Mouse (Mus musculus) limb, embryonic 10.5 days (tissue): Measurements from ENCODE around the gene Ccnl2. TPM values are rescaled to one million over a fixed set of nuclear protein-coding genes. Genes with fewer than 3 reads are reported as not detected.

ENCODE experiments used
- DNase-seq: peaks from one replicate; pipeline ENCODE4 v3.0.0-alpha.2; 2017; ENCODE audit warnings: low spot score
- H3K27ac ChIP-seq: fragments of 300-500 bp; sonication (generic); 2 replicates; pipeline ENCODE4 v1.5.1; 2016; ENCODE audit warnings: mild to moderate bottlenecking
- H3K27me3 ChIP-seq: fragments of 300-500 bp; sonication (generic); 2 replicates; pipeline ENCODE4 v1.6.1; 2016; ENCODE audit warnings: low read depth, mild to moderate bottlenecking; ENCODE audit not compliant: poor library complexity, severe bottlenecking
- H3K36me3 ChIP-seq: fragments of 300-500 bp; sonication (generic); 2 replicates; pipeline ENCODE4 v1.6.1; 2016; ENCODE audit warnings: mild to moderate bottlenecking, moderate library complexity
- H3K4me1 ChIP-seq: fragments of 300-500 bp; sonication (generic); 2 replicates; pipeline ENCODE4 v1.6.1; 2016
- H3K4me3 ChIP-seq: fragments of 300-500 bp; sonication (generic); 2 replicates; pipeline ENCODE4 v1.5.1; 2016; ENCODE audit warnings: mild to moderate bottlenecking, moderate library complexity
- H3K9me3 ChIP-seq: fragments of 300-500 bp; sonication (generic); replicated peaks from 2 replicates; pipeline ENCODE4 v1.6.1; 2016; ENCODE audit warnings: mild to moderate bottlenecking
- WGBS: fragments of 180-500 bp; shearing (Covaris S2); methylation state at CpG from one replicate; pipeline ENCODE4 v1.1.7; 2016; 5-methylcytosine and 5-hydroxymethylcytosine counted together
- polyA plus RNA-seq: library from polyadenylated mRNA; unstranded; fragments of >200 nt; fragmentation: Nextera tagmentation; extraction: Ambion mirVana; gene quantifications from 2 replicates; pipeline ENCODE4 v1.2.1, GENCODE M21; 2016

Gene Ccnl2
- polyA plus RNA-seq, 1 experiment from 2014 or later, result 196 TPM

- peak; percentile 67 for DNase-seq
- peaks cover 15% of the 10 kb centered on the region for H3K36me3 ChIP-seq
- H3K27ac ChIP-seq, result peak overlapping the region; percentile 89
- 0 out of 2 replicates have a peak, but pooled peaks cover under 1% of the 10 kb centered on the region for H3K27me3 ChIP-seq
- 2% methylated on average over 69 of the region's 69 CpGs for WGBS
- peak overlapping the region; percentile 82 for H3K4me3 ChIP-seq
- H3K4me1 ChIP-seq, result peaks cover 24% of the 10 kb centered on the region
- no peaks in the 10 kb centered on the region for H3K9me3 ChIP-seq
Measured at GRCm38 (mm10) chr4:155847591-155848352, 35.5 kb downstream of the Ccnl2 start.

DNA sequence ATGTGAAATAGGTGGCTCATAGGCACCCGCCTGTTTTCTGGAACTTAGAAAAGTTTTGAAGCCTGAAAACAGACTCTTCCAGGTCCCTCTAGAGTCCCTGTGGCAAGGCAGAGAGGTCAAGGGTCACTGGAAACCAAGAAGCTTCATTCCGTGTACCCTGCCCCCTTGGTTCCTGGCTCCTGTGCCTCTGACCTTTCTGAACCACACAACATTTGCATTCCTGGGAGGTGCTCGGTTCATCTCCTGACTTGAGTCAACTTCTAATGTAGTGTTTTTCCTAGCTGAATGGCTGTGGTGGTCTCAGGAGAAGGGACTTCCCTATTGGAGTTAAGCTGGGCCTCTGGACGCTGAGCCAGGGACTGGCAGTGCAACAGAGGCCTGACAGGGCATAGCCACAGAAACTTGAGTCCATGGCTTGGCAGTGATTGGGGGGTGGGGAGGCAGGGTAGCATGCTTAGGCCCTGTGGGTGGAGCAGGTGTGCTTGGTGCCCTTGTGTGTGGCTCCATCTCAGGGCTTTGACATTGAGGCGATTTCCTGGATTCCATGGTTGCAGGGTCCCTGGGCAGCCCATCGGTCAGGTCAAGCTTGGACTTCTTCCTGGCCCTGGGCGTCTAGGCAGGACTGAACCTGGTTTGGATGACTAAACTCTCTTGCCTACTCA lies 36.3 kb downstream of the Ccnl2 start:
- Histone ChIP-seq H3K4me1 (peaks cover 24% of the 10 kb centered on the region), H3K36me3 (peaks cover 14% of the 10 kb centered on the region), H3K4me3 (peak overlapping the region; percentile 82), H3K27ac (no peak overlapping the region), H3K27me3 (no peaks in the 10 kb centered on the region), H3K9me3 (no peaks in the 10 kb centered on the region)
- WGBS, result 60% methylated on average over 7 of the region's 7 CpGs
- DNase-seq, result no peak

DNA sequence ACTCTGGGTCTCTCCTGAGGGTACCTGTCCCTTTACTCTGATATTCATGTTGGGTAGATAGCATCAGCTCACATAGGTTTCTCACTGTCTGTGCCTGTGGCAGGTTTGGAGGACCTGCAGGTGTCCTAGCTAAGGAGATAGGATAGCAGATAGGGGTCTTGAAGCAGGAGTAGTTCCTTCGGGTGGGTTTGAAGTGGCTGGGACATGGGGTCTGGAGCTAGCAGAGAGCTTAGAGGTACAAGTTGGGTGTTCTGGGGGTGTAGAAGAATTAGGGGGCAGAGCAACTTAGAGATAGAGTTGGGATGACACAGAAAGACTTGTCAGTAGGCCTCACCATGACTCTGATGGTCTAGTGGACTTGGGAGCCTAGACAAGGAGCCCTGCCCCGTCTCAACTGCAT lies 37.1 kb downstream of the Ccnl2 start:
- no peak overlapping the region for H3K4me3 ChIP-seq
- no peak for DNase-seq
- H3K36me3 ChIP-seq, result peaks cover 15% of the 10 kb centered on the region
- H3K27me3 ChIP-seq, result no peaks in the 10 kb centered on the region
- H3K9me3 ChIP-seq, result no peaks in the 10 kb centered on the region
- 85% methylated on average over 2 of the region's 2 CpGs for WGBS
- peaks cover 24% of the 10 kb centered on the region for H3K4me1 ChIP-seq
- no peak overlapping the region for H3K27ac ChIP-seq

GRCm38 (mm10) chr4:155849792-155850451 lies 37.6 kb downstream of the Ccnl2 start:
- Histone ChIP-seq H3K4me3 (no peak overlapping the region), H3K9me3 (no peaks in the 10 kb centered on the region), H3K27me3 (no peaks in the 10 kb centered on the region), H3K27ac (no peak overlapping the region), H3K4me1 (peaks cover 24% of the 10 kb centered on the region), H3K36me3 (peaks cover 21% of the 10 kb centered on the region)
- DNase-seq, result no peak
- 94% methylated on average over 3 of the region's 3 CpGs for WGBS

DNA sequence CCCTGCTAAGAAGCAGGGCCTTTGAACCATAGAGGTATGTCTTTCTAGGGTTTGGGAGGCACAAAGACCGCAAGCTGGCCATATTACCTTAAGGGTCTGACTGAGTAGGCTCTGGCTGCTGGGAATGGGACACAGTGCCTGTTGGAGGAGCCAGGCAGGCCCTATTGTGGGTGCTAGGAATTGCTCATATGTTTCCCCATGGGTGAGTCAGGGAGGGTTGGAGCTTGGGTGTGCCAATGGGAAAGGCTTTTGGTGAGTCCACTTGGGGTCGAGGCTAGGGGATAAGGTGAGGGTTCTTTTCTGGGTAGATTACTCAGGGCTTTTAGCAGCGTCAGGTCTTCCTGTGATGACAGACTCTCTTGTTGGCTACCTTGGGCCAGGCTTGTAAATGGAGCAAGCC lies 39.1 kb downstream of the Ccnl2 start:
- Histone ChIP-seq H3K4me1 (peaks cover 23% of the 10 kb centered on the region), H3K27ac (no peak overlapping the region), H3K9me3 (no peaks in the 10 kb centered on the region), H3K36me3 (peaks cover 35% of the 10 kb centered on the region), H3K27me3 (no peaks in the 10 kb centered on the region), H3K4me3 (no peak overlapping the region)
- no peak for DNase-seq
- WGBS, result 90% methylated on average over 3 of the region's 3 CpGs

DNA sequence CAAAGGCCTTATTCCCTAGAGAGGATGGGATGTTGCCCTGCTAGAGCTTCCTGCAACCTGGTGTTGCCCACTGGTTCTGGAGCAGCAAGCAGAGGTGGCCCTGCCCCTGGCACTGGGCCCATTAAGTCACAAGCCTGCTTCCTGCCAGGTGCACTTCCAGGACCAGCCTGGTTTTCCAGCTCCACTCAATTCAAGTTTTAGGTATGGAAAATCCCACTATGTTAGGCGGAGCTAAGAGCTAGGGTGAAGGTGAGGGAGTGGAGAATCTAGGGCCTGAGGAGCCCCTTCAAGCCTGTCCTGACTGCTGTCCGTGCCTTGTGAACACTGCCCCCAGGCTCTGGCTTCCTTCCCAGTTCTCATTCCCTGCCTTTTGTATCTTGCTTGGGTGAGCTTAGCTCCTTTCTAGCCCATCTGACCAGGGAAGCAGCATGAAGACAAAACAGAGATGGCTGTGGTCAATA lies 39.7 kb downstream of the Ccnl2 start:
- DNase-seq, result no peak
- Histone ChIP-seq H3K9me3 (no peaks in the 10 kb centered on the region), H3K4me3 (no peak overlapping the region), H3K27me3 (no peaks in the 10 kb centered on the region), H3K4me1 (peaks cover 17% of the 10 kb centered on the region), H3K27ac (no peak overlapping the region), H3K36me3 (peaks cover 41% of the 10 kb centered on the region)
- WGBS, result 85% methylated on average over 2 of the region's 2 CpGs

DNA sequence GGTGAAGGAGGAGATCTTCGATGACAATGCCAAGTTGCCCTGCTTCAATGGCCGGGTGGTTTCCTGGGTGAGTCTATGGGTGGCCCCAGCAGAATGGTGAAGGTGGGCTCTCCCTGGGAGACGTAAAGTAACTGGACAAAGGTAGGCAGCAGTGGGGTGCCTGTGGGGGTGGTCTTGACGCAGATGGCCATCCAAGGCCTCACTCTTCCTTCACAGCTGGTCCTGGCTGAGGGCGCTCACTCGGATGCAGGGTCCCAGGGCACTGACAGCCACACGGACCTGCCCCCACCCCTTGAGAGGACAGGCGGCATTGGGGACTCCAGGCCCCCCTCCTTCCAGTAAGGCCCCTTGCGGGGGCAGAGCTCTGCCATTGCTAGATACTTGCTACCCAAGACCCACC lies 41.1 kb downstream of the Ccnl2 start:
- WGBS, result 89% methylated on average over 9 of the region's 9 CpGs
- H3K36me3 ChIP-seq, result peaks cover 55% of the 10 kb centered on the region

GRCm38 (mm10) chr4:155854991-155855390 lies 42.7 kb downstream of the Ccnl2 start:
- WGBS, result 98% methylated on average over 12 of the region's 12 CpGs
- no peak overlapping the region for H3K4me3 ChIP-seq
- H3K27ac ChIP-seq, result no peak overlapping the region
- H3K9me3 ChIP-seq, result no peaks in the 10 kb centered on the region
- H3K36me3 ChIP-seq, result peaks cover 66% of the 10 kb centered on the region
- H3K27me3 ChIP-seq, result no peaks in the 10 kb centered on the region
- no peaks in the 10 kb centered on the region for H3K4me1 ChIP-seq
- DNase-seq, result no peak

More for the DNA sequence above, 41.1 kb downstream of the Ccnl2 start:
- H3K4me3 ChIP-seq, result no peak overlapping the region
- no peaks in the 10 kb centered on the region for H3K27me3 ChIP-seq
- H3K27ac ChIP-seq, result no peak overlapping the region
- no peaks in the 10 kb centered on the region for H3K9me3 ChIP-seq
- H3K4me1 ChIP-seq, result peaks cover 6% of the 10 kb centered on the region
- no peak for DNase-seq

- DNase-seq, result no peak
- Histone ChIP-seq H3K27ac (no peak overlapping the region), H3K36me3 (peaks cover 75% of the 10 kb centered on the region), H3K4me3 (no peak overlapping the region), H3K9me3 (no peaks in the 10 kb centered on the region), H3K4me1 (no peaks in the 10 kb centered on the region), H3K27me3 (no peaks in the 10 kb centered on the region)
- WGBS, result 89% methylated on average over 12 of the region's 12 CpGs
Measured at GRCm38 (mm10) chr4:155856071-155856470, 43.8 kb downstream of the Ccnl2 start.

DNA sequence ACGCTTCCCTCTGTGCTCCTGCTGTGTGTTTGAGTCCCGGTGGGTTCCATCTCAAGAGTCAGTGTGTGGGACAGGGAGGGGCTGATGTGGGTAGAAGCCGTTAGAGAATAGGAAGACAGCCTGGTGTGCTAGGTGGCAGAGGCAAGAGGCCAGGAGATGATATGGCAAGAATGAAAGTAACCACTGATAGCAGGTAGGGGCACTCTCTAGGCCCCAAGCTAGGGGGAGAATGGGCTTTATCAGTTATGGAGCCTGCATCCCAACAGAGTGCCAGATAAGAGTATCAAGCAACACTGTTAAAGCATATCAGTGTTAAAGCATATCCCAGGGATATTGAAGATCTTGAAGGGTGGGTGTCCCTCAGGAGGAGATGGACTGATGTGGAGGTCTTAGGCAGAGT lies 44.6 kb downstream of the Ccnl2 start:
- H3K27ac ChIP-seq, result no peak overlapping the region
- H3K4me1 ChIP-seq, result no peaks in the 10 kb centered on the region
- H3K27me3 ChIP-seq, result no peaks in the 10 kb centered on the region
- H3K9me3 ChIP-seq, result no peaks in the 10 kb centered on the region
- no peak for DNase-seq
- 87% methylated on average over 3 of the region's 3 CpGs for WGBS
- peaks cover 79% of the 10 kb centered on the region for H3K36me3 ChIP-seq
- no peak overlapping the region for H3K4me3 ChIP-seq

DNA sequence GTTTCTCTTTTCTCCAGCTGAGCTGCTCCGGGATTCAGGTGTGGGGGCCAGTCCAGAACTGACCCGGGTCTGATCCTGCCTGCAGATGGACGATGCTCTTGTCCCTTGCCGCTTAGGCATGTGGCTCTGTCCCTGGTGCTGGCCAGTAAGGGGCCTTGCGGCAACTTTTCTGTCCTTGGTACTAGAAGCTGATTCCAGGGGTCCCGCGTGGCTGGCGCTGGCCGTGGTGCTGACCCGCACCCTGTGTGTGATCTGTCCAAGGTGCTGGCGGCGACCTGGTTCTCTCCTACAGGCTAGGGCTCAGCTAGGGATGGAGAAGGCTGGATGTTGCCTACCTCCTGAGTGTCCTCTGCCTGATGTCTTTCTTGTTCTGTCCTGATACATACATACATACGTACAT lies 47.0 kb downstream of the Ccnl2 start:
- Histone ChIP-seq H3K27ac (no peak overlapping the region), H3K27me3 (no peaks in the 10 kb centered on the region), H3K9me3 (no peaks in the 10 kb centered on the region), H3K36me3 (peaks cover 67% of the 10 kb centered on the region), H3K4me3 (0 out of 2 replicates have a peak overlapping the region, but pooled peaks have one; percentile 12), H3K4me1 (no peaks in the 10 kb centered on the region)
- WGBS, result 20% methylated on average over 13 of the region's 13 CpGs
- DNase-seq, result peak; percentile 96

DNA sequence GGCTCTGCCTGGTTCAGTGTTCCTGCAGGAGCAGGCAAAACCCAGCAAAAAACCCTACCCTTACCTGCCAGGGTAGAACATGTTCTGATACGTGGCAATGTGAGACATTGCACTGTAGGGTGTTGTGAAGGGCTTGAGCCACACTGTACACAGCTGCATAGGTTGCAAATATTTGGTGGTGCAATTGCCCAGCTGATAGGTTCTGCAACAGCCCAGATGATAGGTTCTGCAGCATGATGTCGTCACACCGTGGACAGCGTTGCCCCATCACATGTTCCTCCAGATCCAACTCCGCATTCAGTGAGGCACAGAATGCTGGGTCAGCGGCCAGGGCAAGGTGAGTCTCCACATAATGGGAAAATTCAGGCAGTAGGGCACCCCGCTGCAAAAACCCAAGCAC lies 49.5 kb downstream of the Ccnl2 start:
- no peak for DNase-seq
- WGBS, result 93% methylated on average over 7 of the region's 7 CpGs
- H3K4me1 ChIP-seq, result no peaks in the 10 kb centered on the region
- H3K36me3 ChIP-seq, result peaks cover 60% of the 10 kb centered on the region
- H3K27me3 ChIP-seq, result no peaks in the 10 kb centered on the region
- H3K27ac ChIP-seq, result no peak overlapping the region
- H3K4me3 ChIP-seq, result no peak overlapping the region
- no peaks in the 10 kb centered on the region for H3K9me3 ChIP-seq

DNA sequence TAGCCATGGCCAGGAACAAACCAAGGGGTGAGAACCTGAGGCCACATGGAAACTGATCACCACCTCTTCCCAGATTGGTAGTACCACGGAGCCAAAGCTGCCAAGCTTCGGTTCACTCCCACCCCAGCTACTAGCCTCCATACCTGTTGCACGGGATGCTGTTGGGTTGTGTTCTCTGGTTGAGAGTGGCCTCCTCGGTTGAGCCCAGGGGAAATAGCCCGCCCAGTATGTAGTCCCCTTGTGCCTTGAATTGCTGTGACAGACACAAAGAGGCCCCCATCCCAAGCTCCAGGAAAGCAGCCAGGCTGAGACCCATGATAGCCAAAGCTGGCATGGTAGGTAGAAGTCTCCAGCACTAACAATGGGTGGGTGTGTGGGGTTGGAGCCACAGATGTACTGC lies 50.7 kb downstream of the Ccnl2 start, which contains the start of gene Tas1r3:
TSS of gene Tas1r3 (minus strand) at position 362 of the 400 bp plus-strand sequence.
- Histone ChIP-seq H3K9me3 (no peaks in the 10 kb centered on the region), H3K27me3 (no peaks in the 10 kb centered on the region), H3K27ac (no peak within 1 kb of the TSS), H3K4me1 (no peaks in the 10 kb centered on the region), H3K36me3 (peaks cover 51% of the 10 kb centered on the region), H3K4me3 (no peak within 1 kb of the TSS)
- no peak for DNase-seq
- WGBS, result 78% methylated on average over 5 of the region's 5 CpGs
